Mouse (Mus musculus): ENCODE data around the gene Uba52. TPM values are rescaled to one million over a fixed set of nuclear protein-coding genes. Genes with fewer than 3 reads are reported as not detected.

Gene Uba52
- polyA plus RNA-seq, 1 experiment from 2014 or later, result 751 TPM

DNA sequence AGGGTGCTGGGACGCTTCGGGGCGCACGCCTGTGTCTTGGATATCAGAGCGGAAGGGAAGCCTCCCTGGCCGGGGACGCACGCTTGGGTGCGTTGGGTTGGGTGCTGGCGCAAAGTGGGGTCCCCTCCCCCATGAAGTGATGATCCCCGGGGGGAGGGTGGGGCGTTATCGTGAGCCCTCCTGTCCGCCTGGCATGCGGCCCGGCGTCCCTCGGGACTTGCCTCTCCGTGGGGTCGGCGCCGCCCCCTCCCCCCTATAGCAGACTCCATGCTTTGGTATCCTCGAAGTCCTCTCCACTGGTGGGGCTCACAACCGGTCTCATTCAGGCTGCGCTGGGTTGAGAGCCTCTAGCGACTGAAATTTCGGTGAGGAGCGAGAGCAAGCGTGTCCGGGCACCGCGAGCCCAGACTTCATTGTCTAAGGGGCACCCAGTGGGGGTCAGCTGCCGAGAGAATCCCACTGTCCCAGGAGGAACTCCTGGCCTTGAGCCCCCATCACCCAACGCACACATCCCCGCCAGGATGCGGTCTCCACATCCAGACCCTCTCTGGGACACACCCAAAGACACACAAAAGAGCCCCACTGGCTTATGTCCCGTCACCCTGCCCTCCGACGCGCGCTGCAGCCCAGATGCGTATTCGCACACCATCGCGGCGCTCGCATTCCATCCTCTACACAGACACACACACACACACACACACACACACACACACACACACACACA is 16.7 kb downstream of the Uba52 start:
- no peak for DNase-seq (ENCODE audit: low spot score)
- 3% methylated on average over 47 of the region's 47 CpGs for WGBS
- no peaks in the 10 kb centered on the region for H3K36me3 ChIP-seq
- H3K9me3 ChIP-seq, result no peaks in the 10 kb centered on the region
- H3K4me3 ChIP-seq, result peak overlapping the region; percentile 60
- H3K27ac ChIP-seq, result peak overlapping the region; percentile 62; the same call in 1 of the 2 replicates
- H3K4me1 ChIP-seq, result peaks cover 63% of the 10 kb centered on the region
- H3K27me3 ChIP-seq (ENCODE audit: insufficient read depth, poor library complexity, severe bottlenecking), result peaks cover 100% of the 10 kb centered on the region

DNA sequence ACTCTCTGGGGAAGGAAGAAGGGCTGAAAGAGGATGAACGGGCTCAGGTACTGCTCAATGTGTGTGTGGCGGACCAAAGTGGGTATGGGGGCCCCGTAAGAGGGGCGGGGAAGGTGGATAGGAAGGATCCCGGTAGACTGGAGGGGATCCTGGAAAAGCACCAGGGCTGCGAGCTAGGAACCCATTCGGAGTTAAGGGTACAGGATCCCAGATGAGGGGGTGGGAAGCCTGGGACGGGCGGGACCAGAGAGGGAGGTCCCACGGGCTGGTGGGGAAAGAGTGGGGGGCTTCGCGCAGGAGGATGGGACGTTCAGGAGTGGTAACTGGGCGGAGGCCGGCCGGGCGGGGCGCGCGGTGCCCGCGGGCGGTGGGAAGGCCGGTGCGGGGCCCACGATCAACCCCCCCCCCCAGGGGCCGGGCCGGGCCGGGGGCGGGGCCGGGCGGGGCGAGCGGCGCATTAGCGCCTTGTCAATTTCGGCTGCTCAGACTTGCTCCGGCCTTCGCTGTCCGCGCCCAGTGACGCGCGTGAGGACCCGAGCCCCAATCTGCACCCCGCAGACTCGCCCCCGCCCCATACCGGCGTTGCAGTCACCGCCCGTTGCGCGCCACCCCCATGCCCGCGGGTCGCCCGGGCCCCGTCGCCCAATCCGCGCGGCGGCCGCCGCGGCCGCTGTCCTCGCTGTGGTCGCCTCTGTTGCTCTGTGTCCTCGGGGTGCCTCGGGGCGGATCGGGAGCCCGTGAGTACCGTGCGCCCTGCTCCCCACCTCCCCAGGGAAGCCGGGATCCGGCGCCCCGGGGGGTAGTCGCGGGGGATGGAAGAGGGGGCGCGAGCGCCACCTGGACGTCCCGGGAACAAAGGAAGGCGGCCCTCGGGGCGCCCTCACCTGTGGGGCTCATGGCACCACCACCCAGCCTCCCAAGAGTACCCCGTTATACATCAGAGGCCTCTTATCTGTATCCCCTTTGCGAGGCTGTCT is 17.6 kb downstream of the Uba52 start, which contains the start of gene Crlf1:
Crlf1 (plus strand) TSS at position 495 of the 977 bp plus-strand sequence.
- no peaks in the 10 kb centered on the region for H3K9me3 ChIP-seq
- peak within 1 kb of the TSS; percentile 60 for H3K4me3 ChIP-seq
- H3K4me1 ChIP-seq, result peaks cover 72% of the 10 kb centered on the region
- H3K27me3 ChIP-seq (ENCODE audit: insufficient read depth, poor library complexity, severe bottlenecking), result peaks cover 100% of the 10 kb centered on the region
- peak within 1 kb of the TSS; percentile 62; the same call in 1 of the 2 replicates for H3K27ac ChIP-seq
- H3K36me3 ChIP-seq, result no peaks in the 10 kb centered on the region
- WGBS, result under 1% methylated on average over 82 of the region's 93 CpGs
- no peak for DNase-seq (ENCODE audit: low spot score)

DNA sequence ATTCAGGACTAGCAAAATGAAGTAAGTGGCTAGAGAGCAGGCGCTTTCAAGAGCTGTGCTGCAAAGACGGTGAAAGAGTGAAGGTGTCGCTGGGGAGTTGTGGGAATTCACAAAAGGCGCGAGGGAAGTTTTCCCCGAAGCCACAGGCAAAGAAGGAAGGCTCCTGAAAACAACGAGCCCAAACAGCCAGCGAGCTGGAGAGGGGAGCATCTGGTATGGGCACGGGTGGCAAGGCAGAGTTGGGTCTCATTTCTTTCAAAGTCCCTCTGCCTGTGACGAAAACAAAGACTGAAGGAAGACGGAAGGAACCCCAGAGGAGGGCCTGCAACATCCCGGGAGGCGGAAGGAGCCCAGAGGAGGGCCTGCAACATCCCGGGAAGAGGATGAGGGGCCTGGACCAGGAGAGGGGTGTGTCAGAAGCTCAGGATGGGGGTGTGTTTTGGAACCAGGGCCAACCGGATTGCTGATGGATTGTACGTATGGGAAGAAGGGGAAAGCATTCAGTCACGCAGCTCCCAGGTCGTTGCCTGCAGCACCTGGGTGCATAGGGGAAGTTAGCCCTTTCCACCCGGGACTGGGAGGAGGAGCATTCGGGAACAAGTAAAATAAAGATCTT is 19.6 kb downstream of the Uba52 start:
- H3K36me3 ChIP-seq, result no peaks in the 10 kb centered on the region
- peaks cover 88% of the 10 kb centered on the region for H3K4me1 ChIP-seq
- no peak for DNase-seq (ENCODE audit: low spot score)
- H3K27me3 ChIP-seq (ENCODE audit: insufficient read depth, poor library complexity, severe bottlenecking), result peaks cover 100% of the 10 kb centered on the region
- no peak overlapping the region for H3K27ac ChIP-seq
- no peaks in the 10 kb centered on the region for H3K9me3 ChIP-seq
- 4% methylated on average over 20 of the region's 20 CpGs for WGBS
- H3K4me3 ChIP-seq, result 0 out of 2 replicates have a peak overlapping the region, but pooled peaks have one; percentile 9

DNA sequence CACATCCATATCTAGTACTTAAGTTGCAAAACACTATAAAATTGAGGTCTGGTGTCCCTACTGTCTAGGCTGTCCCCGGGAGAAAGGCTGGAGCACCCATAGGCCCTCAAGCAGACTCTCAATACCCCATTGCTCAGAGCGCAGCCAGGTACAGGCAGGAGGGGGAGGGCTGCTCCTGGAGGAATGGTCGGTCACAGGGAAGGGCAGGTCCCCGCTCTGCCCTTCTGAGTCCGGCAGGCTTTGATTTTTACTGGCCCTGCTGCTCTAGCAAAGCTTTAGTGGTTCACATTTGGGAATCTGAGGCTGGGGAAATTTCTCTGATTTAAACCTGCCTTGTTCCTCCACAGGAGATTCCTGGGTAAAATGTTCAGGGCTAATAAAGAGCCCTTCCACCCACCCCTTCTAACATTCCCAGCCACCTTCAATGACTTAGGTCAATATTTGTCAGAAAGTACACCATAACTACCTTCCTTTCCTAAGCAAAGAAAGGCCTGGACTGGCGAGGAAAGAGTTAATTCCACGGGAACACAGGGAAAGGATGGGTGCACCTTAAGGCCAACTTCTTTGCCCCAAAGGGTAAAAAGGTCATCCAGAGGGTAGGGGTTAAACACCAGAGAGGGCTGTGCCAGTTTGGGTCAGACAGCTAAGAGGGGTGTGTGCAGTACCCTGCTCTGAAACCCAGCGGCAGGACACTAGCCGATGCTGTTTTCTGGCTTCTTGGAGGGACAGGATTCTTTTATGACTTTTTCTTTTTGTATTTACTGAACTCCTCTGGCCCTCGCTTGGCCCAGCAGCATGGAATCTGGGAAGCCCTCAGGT is 20.3 kb downstream of the Uba52 start:
- H3K9me3 ChIP-seq, result no peaks in the 10 kb centered on the region
- 10% methylated on average over 10 of the region's 10 CpGs for WGBS
- H3K36me3 ChIP-seq, result no peaks in the 10 kb centered on the region
- H3K27me3 ChIP-seq (ENCODE audit: insufficient read depth, poor library complexity, severe bottlenecking), result peaks cover 100% of the 10 kb centered on the region
- DNase-seq (ENCODE audit: low spot score), result no peak
- peaks cover 81% of the 10 kb centered on the region for H3K4me1 ChIP-seq
- H3K27ac ChIP-seq, result peak overlapping the region; percentile 72; the same call in 1 of the 2 replicates
- peak overlapping the region; percentile 56 for H3K4me3 ChIP-seq

DNA sequence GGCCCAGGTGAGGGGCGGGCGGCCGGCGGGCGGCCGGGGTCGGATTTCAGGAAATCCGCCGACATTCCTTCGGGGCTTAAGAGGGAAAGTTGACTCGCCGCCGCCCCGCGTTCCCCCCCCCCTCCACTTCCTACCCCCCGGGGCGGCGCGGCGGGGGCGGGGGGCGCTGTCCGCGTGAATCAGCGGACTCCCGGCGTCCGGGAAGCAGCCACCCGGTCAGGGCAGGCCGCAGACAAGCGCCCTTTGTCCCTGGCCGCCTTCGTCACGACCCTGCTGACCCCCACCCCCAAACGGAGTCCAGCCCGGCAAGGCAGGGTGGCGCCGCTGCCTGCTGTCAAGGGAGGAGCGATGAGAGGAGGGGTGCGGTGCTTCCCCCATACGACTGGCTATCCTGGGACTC is 21.0 kb downstream of the Uba52 start:
- H3K36me3 ChIP-seq, result no peaks in the 10 kb centered on the region
- H3K4me1 ChIP-seq, result peaks cover 75% of the 10 kb centered on the region
- H3K27me3 ChIP-seq (ENCODE audit: insufficient read depth, poor library complexity, severe bottlenecking), result peaks cover 100% of the 10 kb centered on the region
- H3K27ac ChIP-seq, result peak overlapping the region; percentile 72
- under 1% methylated on average over 29 of the region's 41 CpGs for WGBS
- no peaks in the 10 kb centered on the region for H3K9me3 ChIP-seq
- DNase-seq (ENCODE audit: low spot score), result no peak
- peak overlapping the region; percentile 56 for H3K4me3 ChIP-seq

DNA sequence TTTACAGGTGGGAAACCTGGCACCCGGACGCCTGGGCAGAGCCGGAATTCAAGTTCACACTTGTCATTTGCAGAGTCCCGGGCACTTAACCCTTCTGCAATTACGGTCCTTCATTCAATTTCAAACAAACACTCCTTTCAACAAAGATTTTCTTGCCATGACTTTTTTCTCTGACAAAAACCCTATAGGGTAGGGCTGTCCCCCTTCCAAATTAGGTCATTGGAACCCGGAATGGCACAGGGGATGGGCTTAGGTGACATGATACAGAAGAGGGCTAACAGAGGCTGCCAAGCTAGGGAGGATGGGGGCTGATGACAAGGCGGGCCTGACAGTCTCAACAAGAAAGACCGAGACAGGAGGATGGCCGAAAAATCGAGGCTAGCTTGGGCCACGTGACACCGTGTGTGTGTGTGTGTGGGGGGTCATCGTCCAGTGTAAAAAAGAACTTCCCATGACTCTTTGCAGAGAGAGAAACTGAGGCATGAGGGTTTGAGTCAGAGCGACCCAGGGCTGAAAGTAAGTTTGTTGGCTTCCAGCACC is 21.6 kb downstream of the Uba52 start:
- DNase-seq (ENCODE audit: low spot score), result no peak
- Histone ChIP-seq H3K36me3 (no peaks in the 10 kb centered on the region), H3K4me3 (peak overlapping the region; percentile 56), H3K4me1 (peaks cover 70% of the 10 kb centered on the region), H3K27me3 (ENCODE audit: insufficient read depth, poor library complexity, severe bottlenecking) (peaks cover 100% of the 10 kb centered on the region), H3K9me3 (no peaks in the 10 kb centered on the region), H3K27ac (no peak overlapping the region; the same call in 1 of the 2 replicates)
- 2% methylated on average over 14 of the region's 14 CpGs for whole genome bisulfite sequencing

DNA sequence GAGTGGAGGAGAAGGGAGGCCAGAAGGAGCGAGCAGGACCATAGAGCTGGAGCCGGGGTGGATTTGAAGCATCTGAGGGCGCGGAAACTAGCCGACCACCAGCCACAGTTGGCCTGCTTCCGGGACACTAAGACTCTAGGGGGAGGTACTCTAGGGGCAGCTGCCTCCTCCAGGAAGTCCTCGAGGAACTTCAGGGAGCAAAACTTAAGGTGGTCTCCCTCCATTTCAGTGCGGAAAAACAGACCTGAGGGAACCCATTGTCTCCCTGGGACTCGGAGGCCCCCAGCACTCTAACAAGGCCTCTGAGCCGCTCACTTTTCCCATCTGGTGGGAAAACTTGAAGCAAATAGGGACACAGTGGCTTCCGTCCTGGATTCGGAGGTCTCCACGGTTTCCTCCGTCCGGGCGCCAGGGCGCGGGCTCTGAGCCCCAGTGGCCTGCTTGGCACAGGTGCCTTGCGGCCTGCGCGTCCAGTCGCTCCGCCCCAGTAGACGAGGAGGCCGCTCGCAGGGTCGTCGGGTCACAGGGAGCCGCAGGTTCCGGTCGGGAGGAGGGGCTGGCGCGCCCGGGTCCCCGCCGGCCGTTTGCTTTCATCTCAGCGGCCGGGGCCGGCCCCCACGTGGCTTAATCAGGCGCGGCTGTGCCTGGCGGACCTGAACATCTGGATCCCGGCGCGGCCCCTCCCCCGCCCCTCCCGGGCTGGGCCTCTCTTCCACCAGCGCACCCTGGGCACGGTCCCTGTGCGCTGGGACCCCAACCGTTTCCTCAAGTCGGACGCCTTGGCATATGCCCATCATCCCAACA is 22.4 kb downstream of the Uba52 start:
- Histone ChIP-seq H3K27me3 (ENCODE audit: insufficient read depth, poor library complexity, severe bottlenecking) (peaks cover 100% of the 10 kb centered on the region), H3K4me1 (peaks cover 61% of the 10 kb centered on the region), H3K9me3 (no peaks in the 10 kb centered on the region), H3K36me3 (no peaks in the 10 kb centered on the region), H3K27ac (peak overlapping the region; percentile 72), H3K4me3 (peak overlapping the region; percentile 56)
- WGBS, result 3% methylated on average over 55 of the region's 55 CpGs
- peak; percentile 92 for DNase-seq (ENCODE audit: low spot score)

DNA sequence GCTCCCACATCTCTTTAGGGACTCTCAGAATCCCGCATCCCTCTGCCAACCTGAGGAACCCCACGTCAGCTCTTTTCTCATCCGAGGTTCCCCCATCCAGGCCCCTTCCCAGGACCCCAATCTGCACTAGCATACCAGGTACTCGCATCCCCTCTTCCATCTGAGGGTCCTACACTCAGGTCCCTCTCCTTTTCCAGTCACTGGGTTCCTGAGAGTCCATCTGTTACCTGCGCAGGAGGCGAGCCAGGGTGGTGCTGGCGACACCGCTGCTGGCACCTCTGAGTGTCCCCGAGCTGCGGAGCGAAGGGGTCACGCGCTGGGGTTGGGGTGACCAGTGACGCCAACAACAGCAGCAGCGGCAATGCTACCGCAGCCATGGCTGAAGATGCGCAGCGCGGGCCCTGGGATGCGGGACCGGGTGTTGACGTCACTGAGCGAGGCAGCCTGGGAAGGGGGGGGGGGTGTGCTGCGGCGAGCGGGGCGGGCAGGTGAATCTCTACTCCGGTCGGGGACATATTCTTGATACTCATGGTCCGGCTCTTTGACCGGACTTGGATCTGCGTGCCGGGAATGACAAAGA is 23.6 kb downstream of the Uba52 start, which contains the start of gene Tmem59l:
Tmem59l (minus strand) TSS at position 418 of the 580 bp plus-strand sequence.
- H3K4me1 ChIP-seq, result peaks cover 50% of the 10 kb centered on the region
- WGBS, result 6% methylated on average over 33 of the region's 33 CpGs
- peaks cover 100% of the 10 kb centered on the region for H3K27me3 ChIP-seq (ENCODE audit: insufficient read depth, poor library complexity, severe bottlenecking)
- H3K36me3 ChIP-seq, result no peaks in the 10 kb centered on the region
- H3K4me3 ChIP-seq, result peak within 1 kb of the TSS; percentile 56
- no peak for DNase-seq (ENCODE audit: low spot score)
- H3K9me3 ChIP-seq, result no peaks in the 10 kb centered on the region
- H3K27ac ChIP-seq, result peak within 1 kb of the TSS; percentile 72

DNA sequence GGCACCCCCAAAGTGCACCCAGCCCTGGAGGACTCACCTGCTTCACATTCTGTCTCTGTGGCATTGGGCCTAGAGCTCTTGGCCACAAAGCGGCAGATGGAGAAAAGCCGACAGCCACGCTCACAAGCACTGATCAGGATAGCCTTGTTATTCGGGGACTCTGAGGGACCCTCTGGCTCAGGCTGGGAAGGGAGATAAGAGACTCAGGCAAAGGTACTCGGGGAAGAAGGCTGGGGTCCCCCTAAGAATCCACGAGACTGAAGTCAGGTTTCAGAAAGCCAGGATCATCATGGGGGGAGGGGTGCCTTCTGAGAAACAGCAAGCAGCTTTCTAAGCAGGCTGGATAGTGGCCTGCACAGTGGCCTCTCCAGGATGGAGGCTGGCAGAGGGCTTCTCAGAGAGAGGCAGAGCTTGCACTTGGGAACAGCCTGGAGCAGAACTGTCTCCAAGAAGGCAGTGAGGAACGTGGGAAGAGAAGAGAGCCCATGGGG is 24.4 kb downstream of the Uba52 start:
- DNase-seq (ENCODE audit: low spot score), result no peak
- Histone ChIP-seq H3K9me3 (no peaks in the 10 kb centered on the region), H3K27me3 (ENCODE audit: insufficient read depth, poor library complexity, severe bottlenecking) (peaks cover 100% of the 10 kb centered on the region), H3K4me3 (no peak overlapping the region), H3K4me1 (peaks cover 46% of the 10 kb centered on the region), H3K36me3 (no peaks in the 10 kb centered on the region), H3K27ac (no peak overlapping the region)
- WGBS, result 41% methylated on average over 7 of the region's 7 CpGs

DNA sequence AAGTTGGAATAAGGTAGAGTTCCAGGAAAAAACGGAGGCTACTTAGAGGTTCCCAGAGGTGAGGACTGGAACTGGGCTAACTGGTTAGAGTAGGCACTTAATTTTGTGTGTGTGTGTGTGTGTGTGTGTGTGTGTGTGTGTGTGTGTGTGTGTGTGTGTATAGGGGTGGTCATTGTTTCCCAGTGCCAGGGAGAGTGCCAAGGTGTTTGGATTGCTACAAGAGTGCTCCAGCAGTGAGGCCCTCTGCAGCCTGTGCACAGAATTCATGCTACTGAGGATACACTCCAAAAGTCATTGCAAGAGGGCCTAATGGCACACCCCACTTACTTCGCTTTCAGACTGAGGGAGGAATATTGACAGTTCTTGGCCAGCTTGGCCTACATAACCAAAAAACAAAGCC is 27.7 kb downstream of the Uba52 start:
- no peaks in the 10 kb centered on the region for H3K9me3 ChIP-seq
- 44% methylated on average over 2 of the region's 2 CpGs for WGBS
- peaks cover 90% of the 10 kb centered on the region for H3K27me3 ChIP-seq (ENCODE audit: insufficient read depth, poor library complexity, severe bottlenecking)
- no peak for DNase-seq (ENCODE audit: low spot score)
- no peak overlapping the region for H3K27ac ChIP-seq
- H3K4me3 ChIP-seq, result no peak overlapping the region
- no peaks in the 10 kb centered on the region for H3K36me3 ChIP-seq
- H3K4me1 ChIP-seq, result peaks cover 17% of the 10 kb centered on the region

DNA sequence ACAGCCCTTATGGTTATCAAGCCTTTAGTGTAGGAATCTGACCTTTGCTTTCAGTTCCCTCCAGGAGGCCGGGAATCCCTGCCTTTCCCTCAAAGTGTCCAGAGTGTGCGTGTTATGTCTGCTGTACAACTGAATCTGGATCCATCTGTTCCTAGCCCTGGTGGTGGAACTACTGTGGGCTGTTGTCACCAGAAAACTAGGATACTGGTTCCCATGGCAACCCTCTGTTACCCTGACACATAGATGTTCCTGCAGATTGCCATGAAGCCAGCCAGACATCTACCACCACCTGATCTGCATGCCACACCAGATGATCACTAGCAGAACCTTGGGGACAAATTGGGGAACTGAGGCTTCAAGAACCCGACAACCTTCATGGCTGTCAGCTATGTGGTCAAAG is 28.7 kb downstream of the Uba52 start:
- H3K4me1 ChIP-seq, result peaks cover 18% of the 10 kb centered on the region
- no peaks in the 10 kb centered on the region for H3K36me3 ChIP-seq
- peaks cover 80% of the 10 kb centered on the region for H3K27me3 ChIP-seq (ENCODE audit: insufficient read depth, poor library complexity, severe bottlenecking)
- WGBS, result 83% methylated on average over 3 of the region's 3 CpGs
- no peaks in the 10 kb centered on the region for H3K9me3 ChIP-seq
- H3K4me3 ChIP-seq, result no peak overlapping the region
- no peak for DNase-seq (ENCODE audit: low spot score)
- H3K27ac ChIP-seq, result no peak overlapping the region

Measured in heart, embryonic 10.5 days (tissue).